Mouse (Mus musculus) neutrophil, adult 59 days (primary cell): ENCODE measurements around the gene Tas2r117. TPM values are rescaled to one million over a fixed set of nuclear protein-coding genes. Genes with fewer than 3 reads are reported as not detected.

Source experiments
- total RNA-seq, 2 experiments: library from RNA; stranded (reverse); gene quantifications; 1 replicate in 1 of 2; 2 replicates in 1 of 2; pipeline ENCODE4 v1.2.4; 2023

Tas2r117 gene
- not detected for total RNA-seq

GRCm38 (mm10) chr6:132802518-132802917 lies at the start of gene Tas2r117:
TSS of gene Tas2r117 (plus strand) at chr6:132802818.

GRCm38 (mm10) chr6:132754430-132754829 lies 48.2 kb upstream of the Tas2r117 start, which contains the start of gene Tas2r124:
TSS of gene Tas2r124 (plus strand) at chr6:132754730.

GRCm38 (mm10) chr6:132761831-132762230 lies 40.8 kb upstream of the Tas2r117 start, which contains the start of gene Tas2r102:
TSS of gene Tas2r102 (plus strand) at chr6:132762131.

DNA sequence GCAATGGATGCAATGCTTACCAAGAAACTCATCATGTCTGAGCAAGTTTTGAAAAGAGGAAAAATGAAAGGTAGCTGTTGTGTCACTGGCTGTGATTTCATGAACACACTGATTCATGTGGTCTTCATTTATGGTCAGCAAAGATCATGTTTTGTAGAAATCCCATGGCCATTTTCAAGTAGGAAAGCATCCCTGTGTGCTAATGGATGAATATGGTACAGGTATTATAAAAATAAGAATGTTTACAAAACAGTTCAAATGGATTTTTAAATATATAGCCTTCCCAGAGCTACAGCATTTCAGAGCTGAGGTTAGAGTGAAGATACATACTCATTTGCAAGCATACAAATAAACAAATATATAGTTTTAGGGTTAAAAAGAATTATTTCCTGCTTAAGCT lies 24.6 kb upstream of the Tas2r117 start, which contains the start of gene Tas2r136:
Gene Tas2r136 (minus strand): TSS at position 101 of the 400 bp plus-strand sequence.

GRCm38 (mm10) chr6:132846842-132847241 lies 44.2 kb downstream of the Tas2r117 start, which contains the start of gene Tas2r123:
TSS of gene Tas2r123 (plus strand) at chr6:132847142.

Other genes with a start within 250 kb of the Tas2r117 start
- gene Prh1, start 233.0 kb upstream of the Tas2r117 start, total RNA-seq = not detected
- gene Prp2, start 206.9 kb upstream of the Tas2r117 start, total RNA-seq = not detected
- not detected for gene A630073D07Rik, start 151.3 kb upstream of the Tas2r117 start, total RNA-seq
- gene Tas2r120, start 145.9 kb upstream of the Tas2r117 start, total RNA-seq = not detected
- gene Tas2r121, start 101.8 kb upstream of the Tas2r117 start, total RNA-seq = not detected
- not detected for gene Tas2r122, start 90.9 kb upstream of the Tas2r117 start, total RNA-seq
- gene Tas2r115, start 64.8 kb upstream of the Tas2r117 start, total RNA-seq = not detected
- gene Tas2r124, start 48.1 kb upstream of the Tas2r117 start, total RNA-seq = not detected
- not detected for gene Tas2r102, start 40.7 kb upstream of the Tas2r117 start, total RNA-seq
- not detected for gene Tas2r136, start 24.7 kb upstream of the Tas2r117 start, total RNA-seq
- not detected for gene Tas2r123, start 44.3 kb downstream of the Tas2r117 start, total RNA-seq
- gene Tas2r116, start 52.6 kb downstream of the Tas2r117 start, total RNA-seq = not detected
- not detected for gene Tas2r110, start 65.2 kb downstream of the Tas2r117 start, total RNA-seq
- gene Tas2r113, start 90.2 kb downstream of the Tas2r117 start, total RNA-seq = not detected
- not detected for gene Tas2r125, start 106.8 kb downstream of the Tas2r117 start, total RNA-seq
- not detected for gene Tas2r129, start 148.3 kb downstream of the Tas2r117 start, total RNA-seq
- not detected for gene Tas2r131, start 155.1 kb downstream of the Tas2r117 start, total RNA-seq
- not detected for gene Tas2r109, start 178.1 kb downstream of the Tas2r117 start, total RNA-seq
- gene Tas2r103, start 234.3 kb downstream of the Tas2r117 start, total RNA-seq = not detected